In the genomic region with DNA sequence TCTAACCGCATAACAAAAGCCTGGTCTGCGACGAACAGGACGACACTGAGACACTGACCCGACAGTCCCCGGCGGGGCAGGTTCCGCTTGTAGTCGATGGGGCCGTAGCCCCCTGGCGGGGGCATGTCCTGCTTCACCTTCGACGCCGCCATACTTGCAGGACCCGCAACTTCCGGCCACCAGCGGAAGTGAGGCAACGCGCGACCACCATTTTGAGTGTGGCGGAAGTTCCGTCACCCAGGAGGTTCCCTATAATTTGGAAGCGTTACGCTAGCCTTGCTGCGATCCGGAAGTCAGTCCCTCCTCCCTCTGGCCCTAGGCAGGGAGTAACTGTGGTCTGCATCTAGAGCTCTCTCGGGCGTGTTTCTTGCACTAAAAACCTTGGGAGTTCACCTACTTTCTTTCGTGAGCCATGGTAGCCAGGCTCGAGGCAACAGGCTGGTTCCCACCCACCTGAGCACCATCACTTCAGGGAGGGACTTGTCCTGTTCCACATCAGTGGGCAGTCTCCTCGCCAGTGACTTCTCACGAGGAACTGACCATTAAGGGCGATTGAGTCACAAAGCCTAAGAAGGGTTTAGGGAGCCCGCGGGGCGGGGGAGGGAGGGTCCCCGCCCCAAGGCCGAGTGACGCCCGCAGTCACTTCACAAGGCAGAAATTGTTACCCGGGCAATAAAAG, we compare ENCODE assay signal across 8 mouse cellular contexts. TPM values are rescaled to one million over a fixed set of nuclear protein-coding genes. Genes with fewer than 3 reads are reported as not detected.
A peak's percentile ranks its signal among the peaks of the same experiment; 100 is the strongest.
DNase-seq lines count a peak whose midpoint lies in the region; ATAC-seq and TF ChIP-seq lines count a peak whose summit lies in the region.

No protein-coding gene starts in this region.

- H3K27ac ChIP-seq in hindbrain, embryonic 13.5 days: peak overlapping the region; percentile 93

- peak overlapping the region; percentile 68 for H3K4me3 ChIP-seq in hindbrain, embryonic 13.5 days

- DNase-seq in Patski (ENCODE audit: low read depth, low spot score): peak; percentile 89
- peak; percentile 98 to 99 for DNase-seq in cerebellum, postnatal 14 days
- peak; percentile 94 for DNase-seq in frontal cortex, postnatal 14 days (ENCODE audit: low spot score in 2 of 2)
- peak; percentile 94 for DNase-seq in layer of hippocampus, postnatal 25 days (ENCODE audit: extremely low spot score in 1 of 2, low spot score in 1 of 2)
- peak; percentile 97 for DNase-seq in lung, postnatal 25 days (ENCODE audit: low spot score)
- peak; percentile 94 for DNase-seq in retina, embryonic 14.5 days (ENCODE audit: low spot score)
- DNase-seq in thymus, postnatal 4 days: peak; percentile 97

- no peaks in the 10 kb centered on the region for H3K9me3 ChIP-seq in hindbrain, embryonic 13.5 days

- CTCF ChIA-PET in Patski (lab: Charles Lee): no interaction called here

- peak overlapping the region; percentile 81 for H3K9ac ChIP-seq in hindbrain, embryonic 13.5 days

- POLR2A ChIA-PET in Patski (lab: Charles Lee): interaction anchor here (0.6 to 1.9 kb wide), 4 partner anchors 80 to 256 kb away, joined by 3 to 5 read pairs (median 3); a partner anchor contains a TSS

- H3K36me3 ChIP-seq in hindbrain, embryonic 13.5 days: peaks cover 13% of the 10 kb centered on the region; the same call in 1 of the 2 replicates

- in situ Hi-C loops in Patski (cut with MboI; ENCODE audit: low pct_unique_long_range_greater_than_20kb): loop anchor here (25.0 kb wide), 1 partner anchor 261 kb away; a partner anchor contains a TSS

- H3K4me1 ChIP-seq in hindbrain, embryonic 13.5 days (replicated peaks): peaks cover 62% of the 10 kb centered on the region

- peak overlapping the region; percentile 98 for H3K4me2 ChIP-seq in hindbrain, embryonic 13.5 days

- ATAC-seq in Patski: peak; percentile 67
- ATAC-seq in hindbrain, embryonic 13.5 days (ENCODE audit: low FRiP score): peak; percentile 63

- under 1% methylated on average over 41 of the region's 41 CpGs for WGBS in hindbrain, embryonic 13.5 days

- no peak for TF ChIP-seq CTCF in Patski (IDR thresholded peaks at IDR 0.05)

- no peaks in the 10 kb centered on the region for H3K27me3 ChIP-seq in Patski
- H3K27me3 ChIP-seq in hindbrain, embryonic 13.5 days: no peaks in the 10 kb centered on the region

RNA-seq across cellular contexts. Expression of a gene that starts 0.4 kb away (rescaled TPM):
- polyA plus RNA-seq in Patski (2021): 3.7 TPM
- polyA plus RNA-seq in hindbrain, embryonic 13.5 days (2015; fragmentation: Nextera tagmentation; extraction: Ambion mirVana): 3.4 and 4.5 TPM in 2 replicates
- total RNA-seq in layer of hippocampus, postnatal 25 days (2021): under 1 TPM; 0.27 to 0.28 TPM

RNA-seq across cellular contexts. Expression of a gene that starts 0.7 kb away (rescaled TPM):
- 199 TPM for polyA plus RNA-seq in Patski (2021)
- polyA plus RNA-seq in hindbrain, embryonic 13.5 days (2015; fragmentation: Nextera tagmentation; extraction: Ambion mirVana): 187 and 198 TPM in 2 replicates
- total RNA-seq in layer of hippocampus, postnatal 25 days (2021): 100 to 1,000 TPM; 159 to 174 TPM

RNA-seq across cellular contexts. Expression of a gene that starts 0.9 kb away (rescaled TPM):
- polyA plus RNA-seq in Patski (2021): 5.3 TPM
- 12.3 and 12.8 TPM in 2 replicates for polyA plus RNA-seq in hindbrain, embryonic 13.5 days (2015; fragmentation: Nextera tagmentation; extraction: Ambion mirVana)
- 10 to 100 TPM; 29.0 to 37.5 TPM for total RNA-seq in layer of hippocampus, postnatal 25 days (2021)

RNA-seq across cellular contexts. Expression of a gene that starts 14.1 kb away (rescaled TPM):
- 0.03 TPM for polyA plus RNA-seq in Patski (2021)
- 3.5 and 3.6 TPM in 2 replicates for polyA plus RNA-seq in hindbrain, embryonic 13.5 days (2015; fragmentation: Nextera tagmentation; extraction: Ambion mirVana)
- 1 to 10 TPM in 1 of 2 experiments, under 1 TPM in 1; 0.89 to 1.3 TPM for total RNA-seq in layer of hippocampus, postnatal 25 days (2021)

Comparison
In these comparisons a context has a peak if more than half of its experiments do, and no peak if none do; other contexts are left out.
1. Peak in every context shown above with its lines: DNase-seq, ATAC-seq, H3K4me3 ChIP-seq and H3K27ac ChIP-seq.